8 mouse cellular contexts compared by ENCODE assay signal in genomic region chr3:34019540-34020381, GRCm38 (mm10). TPM values are rescaled to one million over a fixed set of nuclear protein-coding genes. Genes with fewer than 3 reads are reported as not detected.
DNase-seq lines count a peak whose midpoint lies in the region; ATAC-seq and TF ChIP-seq lines count a peak whose summit lies in the region.

Gene Fxr1 (plus strand): TSS chr3:34019943.

- CTCF ChIA-PET in Patski (lab: Charles Lee): interaction anchor here (1.2 kb wide), 1 partner anchor 29 kb away, joined by 3 read pairs; no protein-coding TSS in a partner anchor

- H3K27ac ChIP-seq in hindbrain, embryonic 12.5 days: peak within 1 kb of the TSS; percentile 96
- H3K27ac ChIP-seq in lung, postnatal 0 days (ENCODE audit: low read length): peak within 1 kb of the TSS; percentile 89

- H3K9ac ChIP-seq in hindbrain, embryonic 12.5 days: peak within 1 kb of the TSS; percentile 99
- peak within 1 kb of the TSS; percentile 98 for H3K9ac ChIP-seq in lung, postnatal 0 days (replicated peaks; ENCODE audit: low read depth)

- POLR2A ChIA-PET in Patski (lab: Charles Lee): interaction anchor here (0.6 to 1.1 kb wide), 3 partner anchors 15 to 58 kb away, joined by 3 to 4 read pairs (median 3); no protein-coding TSS in a partner anchor

- H3K4me2 ChIP-seq in hindbrain, embryonic 12.5 days (replicated peaks): peak within 1 kb of the TSS; percentile 69
- H3K4me2 ChIP-seq in lung, postnatal 0 days (replicated peaks; ENCODE audit: low read depth, low read length): peak within 1 kb of the TSS; percentile 95

- peak; percentile 98 for ATAC-seq in Patski
- ATAC-seq in hindbrain, embryonic 12.5 days (ENCODE audit: low FRiP score): peak; percentile 97
- peak; percentile 99 for ATAC-seq in lung, postnatal 0 days

- H3K9me3 ChIP-seq in hindbrain, embryonic 12.5 days (replicated peaks): no peaks in the 10 kb centered on the region
- H3K9me3 ChIP-seq in lung, postnatal 0 days (ENCODE audit: low read length): no peaks in the 10 kb centered on the region

- H3K4me3 ChIP-seq in hindbrain, embryonic 12.5 days: peak within 1 kb of the TSS; percentile 95
- H3K4me3 ChIP-seq in lung, postnatal 0 days (ENCODE audit: low read depth, low read length): peak within 1 kb of the TSS; percentile 99

- peaks cover 10% of the 10 kb centered on the region for H3K4me1 ChIP-seq in hindbrain, embryonic 12.5 days
- no peaks in the 10 kb centered on the region; the same call in 1 of the 2 replicates for H3K4me1 ChIP-seq in lung, postnatal 0 days (ENCODE audit: insufficient read depth, low read depth, low read length)

- peak; percentile 49 for DNase-seq in Patski (ENCODE audit: low read depth, low spot score)
- DNase-seq in cerebellum, postnatal 14 days: peak; percentile 90 to 91
- DNase-seq in frontal cortex, postnatal 14 days (ENCODE audit: low spot score in 2 of 2): peak; percentile 66 to 67
- DNase-seq in layer of hippocampus, postnatal 10 days (ENCODE audit: low spot score in 2 of 2): peak; percentile 83 to 86
- peak; percentile 93 for DNase-seq in lung, postnatal 0 days (ENCODE audit: low spot score)
- peak; percentile 68 for DNase-seq in ovary, postnatal 10 days (ENCODE audit: low spot score)
- peak; percentile 86 for DNase-seq in thymus, postnatal 0 days (ENCODE audit: low spot score)

- H3K36me3 ChIP-seq in hindbrain, embryonic 12.5 days: no peaks in the 10 kb centered on the region
- H3K36me3 ChIP-seq in lung, postnatal 0 days (ENCODE audit: insufficient read depth, low read length): no peaks in the 10 kb centered on the region

- H3K27me3 ChIP-seq in Patski: no peaks in the 10 kb centered on the region
- no peaks in the 10 kb centered on the region for H3K27me3 ChIP-seq in hindbrain, embryonic 12.5 days
- H3K27me3 ChIP-seq in lung, postnatal 0 days (replicated peaks; ENCODE audit: insufficient read depth, low read length): no peaks in the 10 kb centered on the region

- WGBS in hindbrain, embryonic 12.5 days: under 1% methylated on average over 58 of the region's 97 CpGs
- WGBS in lung, postnatal 0 days: under 1% methylated on average over 66 of the region's 97 CpGs

- no peak for TF ChIP-seq EP300 in lung, postnatal 0 days (IDR thresholded peaks at IDR 0.05)

- TF ChIP-seq CTCF in Patski (IDR thresholded peaks at IDR 0.05): no peak
- TF ChIP-seq CTCF in lung, postnatal 0 days (IDR thresholded peaks at IDR 0.05): peak; percentile 15; the same call in 1 of the 2 replicates

- in situ Hi-C loops in Patski (cut with MboI; ENCODE audit: low pct_unique_long_range_greater_than_20kb): no loop called here

RNA-seq across cellular contexts. Expression of gene Fxr1, which starts in this region (rescaled TPM):
- 206 TPM for polyA plus RNA-seq in Patski (2021)
- polyA plus RNA-seq in hindbrain, embryonic 12.5 days (2016; fragmentation: Nextera tagmentation; extraction: Ambion mirVana): 56.4 and 59.9 TPM in 2 replicates
- 10 to 100 TPM; 75.1 to 77.3 TPM for total RNA-seq in layer of hippocampus, postnatal 10 days (2021)
- polyA plus RNA-seq in lung, postnatal 0 days (2015; fragmentation: Nextera tagmentation; extraction: Ambion mirVana): 27.9 and 32.1 TPM in 2 replicates
- 49.8 and 50.8 TPM in 2 replicates for polyA plus RNA-seq in thymus, postnatal 0 days (2015; fragmentation: Nextera tagmentation; extraction: Ambion mirVana)

Comparison
In these comparisons a context has a peak if more than half of its experiments do, and no peak if none do; other contexts are left out.
1. Peak in every context shown above with its lines: DNase-seq, ATAC-seq, H3K4me3 ChIP-seq and H3K27ac ChIP-seq.